In genomic region chr9:113970041-113970440, GRCm38 (mm10) we compare ENCODE assay signal across 10 mouse cellular contexts. TPM values are rescaled to one million over a fixed set of nuclear protein-coding genes. Genes with fewer than 3 reads are reported as not detected.
A peak's percentile ranks its signal among the peaks of the same experiment; 100 is the strongest.
DNase-seq lines count a peak whose midpoint lies in the region; ATAC-seq and TF ChIP-seq lines count a peak whose summit lies in the region.
"Had no signal": no experiment of that assay in that cellular context is flagged by ENCODE, and none has a peak within 500 bp of the region (broad histone marks: within the 10 kb centered on the region; RNA-seq: fewer than 3 reads in every experiment).

No protein-coding gene starts in this region.

- no peak for TF ChIP-seq EP300 in lung, postnatal 0 days (IDR thresholded peaks at IDR 0.05)

- TF ChIP-seq POLR2A in liver, adult 2 months (IDR thresholded peaks at IDR 0.05; ENCODE audit: extremely low read depth, insufficient read depth, low read length), result no peak

- 88% methylated on average over 14 of the region's 14 CpGs for WGBS in heart, embryonic 12.5 days
- WGBS in lung, postnatal 0 days, result 85% methylated on average over 14 of the region's 14 CpGs
- 93% methylated on average over 14 of the region's 14 CpGs for WGBS in liver, adult 2 months

- no peaks in the 10 kb centered on the region for H3K9me3 ChIP-seq in heart, embryonic 12.5 days (replicated peaks)
- H3K9me3 ChIP-seq in lung, postnatal 0 days (ENCODE audit: low read length), result no peaks in the 10 kb centered on the region

- peak overlapping the region; percentile 11; the same call in 1 of the 2 replicates for H3K4me3 ChIP-seq in heart, embryonic 12.5 days
- H3K4me3 ChIP-seq in lung, postnatal 0 days (ENCODE audit: low read depth, low read length), result no peak overlapping the region
- no peak overlapping the region for H3K4me3 ChIP-seq in liver, adult 2 months (ENCODE audit: insufficient read depth, low read depth, low read length)

- peak; percentile 36 for TF ChIP-seq CTCF in lung, postnatal 0 days (IDR thresholded peaks at IDR 0.05)
- 0 out of 2 replicates have a peak, but pooled peaks have one; percentile 2 for TF ChIP-seq CTCF in liver, adult 2 months (IDR thresholded peaks at IDR 0.05; ENCODE audit: low read depth, low read length)

- peak; percentile 74; the same call in 1 of the 2 replicates for ATAC-seq in heart, embryonic 12.5 days (ENCODE audit: insufficient number of reproducible peaks, low FRiP score)
- ATAC-seq in lung, postnatal 0 days, result no peak

- DNase-seq in heart, adult 9 months (ENCODE audit: low spot score in 2 of 2), result no peak
- no peak for DNase-seq in lung, postnatal 0 days (ENCODE audit: low spot score)
- no peak for DNase-seq in lung, postnatal 36 days
- DNase-seq in liver, adult 2 months (ENCODE audit: extremely low read depth, low read depth, low spot score), result no peak
- DNase-seq in spleen, postnatal 14 days (ENCODE audit: low spot score in 2 of 2), result peak; percentile 30 to 38
- no peak for DNase-seq in adrenal gland, postnatal 10 days
- no peak for DNase-seq in right cerebral cortex, postnatal 4 days
- DNase-seq: cerebellum, postnatal 25 days; kidney, adult 9 months had no signal

- H3K9ac ChIP-seq in heart, embryonic 12.5 days, result no peak overlapping the region
- H3K9ac ChIP-seq in lung, postnatal 0 days (replicated peaks; ENCODE audit: low read depth), result no peak overlapping the region
- no peak overlapping the region for H3K9ac ChIP-seq in liver, adult 2 months (ENCODE audit: low read depth, low read length)

- no peaks in the 10 kb centered on the region for H3K27me3 ChIP-seq in heart, embryonic 12.5 days (replicated peaks)
- H3K27me3 ChIP-seq in lung, postnatal 0 days (replicated peaks; ENCODE audit: insufficient read depth, low read length), result no peaks in the 10 kb centered on the region
- H3K27me3 ChIP-seq in liver, adult 2 months (ENCODE audit: control insufficient read depth, insufficient read depth, low read length), result no peaks in the 10 kb centered on the region

- H3K4me1 ChIP-seq in heart, embryonic 12.5 days (replicated peaks), result no peaks in the 10 kb centered on the region
- no peaks in the 10 kb centered on the region for H3K4me1 ChIP-seq in lung, postnatal 0 days (ENCODE audit: insufficient read depth, low read depth, low read length)
- no peaks in the 10 kb centered on the region for H3K4me1 ChIP-seq in liver, adult 2 months (ENCODE audit: control insufficient read depth, insufficient read depth, low read length)

- no peaks in the 10 kb centered on the region for H3K79me2 ChIP-seq in liver, adult 2 months (ENCODE audit: control insufficient read depth, insufficient read depth, low read length)

- no peak overlapping the region for H3K27ac ChIP-seq in heart, embryonic 12.5 days (ENCODE audit: poor library complexity, severe bottlenecking)
- H3K27ac ChIP-seq in lung, postnatal 0 days (ENCODE audit: low read length), result no peak overlapping the region
- H3K27ac ChIP-seq in liver, adult 2 months (replicated peaks; ENCODE audit: insufficient read depth, low read depth, low read length), result no peak overlapping the region

- peaks cover 82% of the 10 kb centered on the region for H3K36me3 ChIP-seq in heart, embryonic 12.5 days
- H3K36me3 ChIP-seq in lung, postnatal 0 days (ENCODE audit: insufficient read depth, low read length), result peaks cover 36% of the 10 kb centered on the region; the same call in 1 of the 2 replicates
- peaks cover 67% of the 10 kb centered on the region for H3K36me3 ChIP-seq in liver, adult 2 months (ENCODE audit: control insufficient read depth, insufficient read depth, low read length)

- 0 out of 2 replicates have a peak overlapping the region, but pooled peaks have one; percentile 0 for H3K4me2 ChIP-seq in heart, embryonic 12.5 days
- no peak overlapping the region for H3K4me2 ChIP-seq in lung, postnatal 0 days (replicated peaks; ENCODE audit: low read depth, low read length)

RNA-seq across cellular contexts. Expression of gene Ubp1, which starts 39.3 kb away (rescaled TPM):
- polyA plus RNA-seq in heart, embryonic 12.5 days (2016; fragmentation: Nextera tagmentation; extraction: Ambion mirVana), result 33.6 and 34.3 TPM in 2 replicates
- polyA plus RNA-seq in lung, postnatal 0 days (2015; fragmentation: Nextera tagmentation; extraction: Ambion mirVana), result 18.9 and 20.5 TPM in 2 replicates
- 24.2 and 30.9 TPM in 2 replicates for total RNA-seq in liver, adult 2 months (2014; rRNA removed)
- polyA plus RNA-seq in liver, adult 2 months (2012; rRNA removed), result 26.6 and 27.8 TPM in 2 replicates
- total RNA-seq in adrenal gland, postnatal 10 days (2021), result 10 to 100 TPM; 42.2 to 59.4 TPM

Comparison
In these comparisons a context has a peak if more than half of its experiments do, and no peak if none do; other contexts are left out.
1. DNase-seq: peak in spleen, postnatal 14 days (2 of 2); none in heart, adult 9 months (0 of 2), lung, postnatal 0 days (single experiment), lung, postnatal 36 days (single experiment), liver, adult 2 months (single experiment), adrenal gland, postnatal 10 days (single experiment) and right cerebral cortex, postnatal 4 days (single experiment).